Mouse (Mus musculus) kidney, adult 8-10 months (tissue): ENCODE measurements at regions not wholly inside any gene's neighbourhood (a gene's known extent, or its start where the extent isn't known, plus 50 kb on each side); places are given as distances from the start of the nearest gene placed in this dataset.
A peak's percentile ranks its signal among the peaks of the same experiment; 100 is the strongest.
"Not testable (repeated sequence)": the region's sequence is repeated elsewhere in the genome, so short reads cannot be mapped to it uniquely, and the experiment has no call there.

Experiments used
- DNase-seq, 2 experiments: peaks; one replicate each; pipeline ENCODE4 v3.0.0; 2022

GRCm38 (mm10) chr13:78900693-78901092 lies 701.1 kb upstream of the Nr2f1 start:
- DNase-seq: no peak

GRCm38 (mm10) chr13:78892252-78892651 lies 692.7 kb upstream of the Nr2f1 start:
- no peak for DNase-seq

GRCm38 (mm10) chr13:78883062-78883461 lies 683.5 kb upstream of the Nr2f1 start:
- no peak for DNase-seq

GRCm38 (mm10) chr13:78872582-78872981 lies 673.0 kb upstream of the Nr2f1 start:
- no peak for DNase-seq

DNA sequence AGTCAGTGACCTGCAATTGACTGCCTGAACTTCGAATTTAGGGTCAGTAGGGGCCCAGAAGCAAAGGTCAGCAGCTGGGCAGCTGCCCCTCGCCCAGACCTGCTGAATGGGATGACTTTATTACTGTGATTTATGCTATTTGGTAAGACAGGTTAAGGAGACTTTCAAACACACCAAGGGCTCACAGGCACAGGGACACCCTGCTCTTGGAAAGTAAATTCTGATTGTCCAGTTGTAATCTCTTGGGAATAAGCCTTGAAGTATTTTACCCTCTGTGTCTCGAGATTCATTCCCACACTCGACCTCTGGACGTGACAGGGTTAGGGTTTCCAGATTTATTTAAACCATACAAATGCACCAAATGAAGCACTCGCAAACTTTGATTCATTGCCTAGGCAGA lies 672.4 kb upstream of the Nr2f1 start:
- no peak for DNase-seq

- DNase-seq: no peak
Measured at GRCm38 (mm10) chr13:78871254-78871653, 671.7 kb upstream of the Nr2f1 start.

- DNase-seq: not testable (repeated sequence)
Measured at GRCm38 (mm10) chr13:78824357-78824756, 624.8 kb upstream of the Nr2f1 start.

GRCm38 (mm10) chr13:78809656-78810055 lies 610.1 kb upstream of the Nr2f1 start:
- DNase-seq: no peak

- no peak for DNase-seq
Measured at GRCm38 (mm10) chr13:78802838-78803124, 603.2 kb upstream of the Nr2f1 start.

DNA sequence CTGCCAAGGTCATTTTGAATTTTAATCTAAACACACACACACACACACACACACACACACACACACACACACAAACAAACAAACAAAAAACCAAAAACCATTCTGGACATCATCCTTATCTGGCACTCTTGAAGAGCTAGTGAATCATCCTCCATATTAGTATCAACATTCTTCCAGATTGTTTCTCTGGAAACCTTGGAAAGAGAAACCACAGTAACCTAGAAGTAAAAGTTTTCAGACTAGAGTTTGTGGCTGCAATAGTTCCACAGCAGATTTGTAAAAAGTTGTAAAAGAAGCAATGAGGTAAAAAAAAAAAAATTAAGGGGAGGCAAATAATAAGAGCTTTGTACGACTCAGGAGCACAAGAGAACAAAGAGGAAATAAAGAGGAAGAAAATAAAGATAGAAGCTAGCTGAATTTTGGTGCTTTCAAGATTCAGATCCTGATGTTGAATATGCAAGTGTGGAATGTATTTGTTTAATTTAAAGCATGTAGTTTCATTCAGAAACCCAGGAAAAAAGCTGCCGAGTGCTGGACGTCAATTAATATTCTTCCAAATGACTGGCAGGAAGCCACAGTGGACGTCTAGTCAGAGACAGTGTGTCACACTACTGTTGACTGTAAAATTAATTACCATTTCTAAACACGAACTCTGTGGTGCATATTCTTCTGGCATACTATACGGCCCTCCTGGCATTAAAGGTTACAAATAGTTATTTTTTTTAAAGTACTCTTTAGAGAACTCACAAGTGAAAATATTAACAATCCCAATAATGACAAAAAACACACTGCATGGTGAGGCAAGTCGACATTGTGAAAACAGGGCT lies 602.7 kb upstream of the Nr2f1 start:
- DNase-seq: no peak

DNA sequence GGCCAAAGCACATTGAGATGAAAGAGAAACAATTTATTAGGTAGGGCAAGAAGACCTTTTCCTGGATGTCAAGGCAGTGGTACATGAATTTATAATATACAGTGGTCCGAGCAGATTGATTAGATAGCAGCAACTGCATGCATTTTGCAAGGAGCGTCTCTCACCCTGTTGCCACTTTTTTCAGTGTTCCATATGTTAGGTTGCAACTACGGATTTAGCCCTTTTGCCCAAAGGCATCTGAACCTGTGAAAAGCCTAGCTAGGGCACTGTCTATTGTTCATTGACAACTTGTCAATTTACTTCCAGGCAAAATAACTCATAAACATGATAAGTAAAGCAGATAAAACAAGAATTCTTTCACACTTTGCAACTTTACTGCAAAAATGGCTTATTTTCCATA lies 600.1 kb upstream of the Nr2f1 start:
- DNase-seq: no peak

DNA sequence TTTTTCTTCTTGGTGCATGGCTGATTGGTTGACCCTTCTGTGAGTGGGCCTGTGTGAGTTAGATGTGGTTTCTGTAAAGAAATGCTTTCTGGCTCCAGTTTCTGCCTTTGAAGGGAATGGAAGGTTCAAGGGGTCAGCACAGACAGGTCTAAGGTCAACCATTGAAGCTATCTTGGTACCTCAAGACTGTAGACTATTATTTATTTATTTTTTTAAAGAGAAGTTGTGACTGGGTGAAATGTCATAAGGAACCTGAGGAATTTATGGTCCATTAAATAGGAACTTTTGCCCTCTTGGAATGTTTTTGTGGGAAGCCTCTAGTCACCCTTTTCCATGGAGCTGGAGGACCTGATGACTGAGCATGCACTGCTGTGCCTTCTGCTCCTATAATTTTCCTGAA lies 595.7 kb upstream of the Nr2f1 start:
- peak in 1 of 2 experiments; percentile 0 for DNase-seq

DNA sequence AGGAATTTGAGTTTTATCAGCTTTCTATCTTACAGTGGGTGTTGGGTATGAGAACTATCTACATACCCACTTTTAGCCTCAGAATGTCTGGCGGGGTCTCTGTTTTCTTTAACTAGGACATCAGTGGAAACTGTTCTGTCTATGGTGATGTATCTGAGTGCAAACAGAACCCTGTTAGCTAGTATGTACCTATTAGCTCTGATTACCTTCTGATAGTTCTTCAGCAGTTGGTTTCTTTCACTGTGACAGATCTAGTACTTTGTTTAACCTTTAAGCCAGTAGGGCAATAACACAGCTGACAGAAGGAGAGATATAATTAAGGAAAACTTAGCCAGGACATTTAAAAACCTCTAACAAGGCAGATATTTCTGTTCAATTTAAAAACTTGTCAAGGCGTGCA lies 584.7 kb upstream of the Nr2f1 start:
- no peak for DNase-seq

- DNase-seq: no peak
Measured at GRCm38 (mm10) chr13:78783591-78784240, 584.2 kb upstream of the Nr2f1 start.
